Mouse (Mus musculus): ENCODE results near the gene Zc3h7b. TPM values are rescaled to one million over a fixed set of nuclear protein-coding genes. Genes with fewer than 3 reads are reported as not detected.
"Not testable (repeated sequence)": the region's sequence is repeated elsewhere in the genome, so short reads cannot be mapped to it uniquely, and the experiment has no call there.

Zc3h7b gene
- total RNA-seq, 2 experiments from 2014 or later = 155 to 187 TPM

DNA sequence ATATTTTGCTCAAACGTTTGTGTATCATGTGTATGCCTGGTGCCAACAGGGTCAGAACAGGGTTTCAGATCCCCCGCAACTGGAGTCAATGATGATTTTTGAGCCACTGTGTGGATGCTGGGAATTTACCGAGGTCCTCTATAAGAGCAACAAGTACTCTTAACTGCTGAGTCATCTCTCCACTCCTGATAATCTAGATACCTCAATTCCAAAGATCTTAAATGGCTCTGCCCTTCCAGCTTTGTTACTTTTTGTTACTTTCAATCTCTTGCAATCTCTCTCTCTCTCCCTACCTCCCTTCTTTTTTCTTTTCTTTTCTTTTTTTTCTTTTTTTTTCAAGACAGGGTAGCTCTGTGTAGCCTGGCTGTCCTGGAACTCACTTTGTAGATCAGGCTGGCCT lies 9.8 kb upstream of the Zc3h7b start:
- no peak for DNase-seq (ENCODE audit: low spot score in 2 of 2)

DNA sequence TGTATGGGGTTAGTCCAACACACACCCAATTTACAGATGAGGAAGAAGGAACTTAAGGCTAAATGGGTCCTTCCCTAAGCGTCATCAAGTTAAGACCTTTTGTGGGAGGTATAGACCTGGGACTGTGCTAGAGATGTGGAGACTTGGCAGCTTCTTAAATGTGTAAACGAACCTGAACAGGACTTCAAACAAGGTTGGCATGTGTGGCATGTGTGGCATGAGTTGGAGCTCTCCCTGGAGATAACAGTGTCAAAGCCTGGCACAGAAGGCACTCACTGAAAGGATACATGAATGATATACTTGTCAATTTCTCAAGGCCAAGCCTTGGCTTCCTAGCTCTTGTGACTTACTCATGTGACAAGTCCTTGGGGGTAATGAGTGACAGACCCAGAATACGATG lies 5.6 kb upstream of the Zc3h7b start:
- DNase-seq (ENCODE audit: low spot score in 2 of 2) = no peak

DNA sequence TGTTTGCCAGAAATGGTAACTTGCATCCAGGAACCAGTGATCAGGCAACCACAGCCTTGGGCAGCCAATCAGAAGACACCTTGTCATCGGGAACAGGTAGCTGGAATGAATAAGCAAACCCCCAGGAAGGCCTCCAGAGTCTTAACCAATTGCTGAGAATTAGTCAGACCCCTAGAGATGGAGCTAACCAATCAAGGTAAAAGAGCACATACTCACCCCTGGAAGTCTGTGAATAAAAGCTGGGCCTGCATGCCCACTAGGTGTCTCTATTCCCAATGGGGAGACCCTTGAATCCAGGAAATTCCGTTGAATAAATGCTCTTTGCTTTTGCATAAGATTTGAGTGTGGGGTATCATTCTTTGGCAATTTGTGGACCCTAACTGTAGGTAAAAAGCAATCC lies 4.9 kb upstream of the Zc3h7b start:
- no peak for DNase-seq (ENCODE audit: low spot score in 2 of 2)

DNA sequence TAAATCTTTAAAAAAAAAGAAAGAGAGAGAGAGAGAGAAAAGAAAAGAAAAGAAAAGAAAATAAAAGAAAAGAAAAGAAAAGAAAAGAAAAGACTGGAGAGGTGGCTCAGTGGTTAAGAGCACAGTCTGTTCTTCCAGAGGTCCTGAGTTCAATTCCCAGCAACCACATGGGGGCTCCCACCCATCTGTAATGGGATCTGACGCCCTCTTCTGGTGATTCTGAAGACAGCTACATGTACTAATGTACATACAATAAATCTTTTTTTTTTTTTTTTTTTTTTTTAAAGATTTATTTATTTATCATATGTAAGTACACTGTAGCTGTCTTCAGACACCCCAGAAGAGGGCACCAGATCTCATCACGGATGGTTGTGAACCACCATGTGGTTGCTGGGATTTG lies 2.5 kb upstream of the Zc3h7b start:
- not testable (repeated sequence) for DNase-seq (ENCODE audit: low spot score in 2 of 2)

DNA sequence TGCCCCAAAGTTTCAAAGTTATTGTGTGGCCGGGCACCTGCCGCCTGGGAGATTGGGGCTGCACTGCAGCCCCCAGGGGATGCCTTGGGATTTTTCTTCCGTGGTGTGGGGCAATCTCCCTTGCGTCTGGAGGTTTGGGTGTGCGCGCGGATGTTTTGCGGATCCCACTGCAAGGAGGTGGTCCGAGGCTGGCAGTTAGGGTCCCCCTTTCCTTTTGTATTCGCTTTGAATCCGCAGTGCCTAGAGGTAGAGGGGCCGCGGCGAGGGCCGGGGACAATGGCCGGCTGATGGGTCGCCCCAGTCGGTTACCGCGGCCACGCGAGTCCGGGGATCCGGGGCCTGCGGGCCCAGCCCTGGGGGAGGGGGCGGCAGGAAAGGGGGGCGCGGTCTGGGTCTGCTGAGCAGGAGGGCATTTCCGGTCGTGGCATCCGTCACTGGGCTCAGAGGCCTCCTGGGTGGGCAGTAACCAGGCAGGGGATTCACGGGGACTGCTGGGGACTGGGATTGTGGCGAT lies 801 bp downstream of the Zc3h7b start:
- peak; percentile 75 to 83 for DNase-seq (ENCODE audit: low spot score in 2 of 2)

DNA sequence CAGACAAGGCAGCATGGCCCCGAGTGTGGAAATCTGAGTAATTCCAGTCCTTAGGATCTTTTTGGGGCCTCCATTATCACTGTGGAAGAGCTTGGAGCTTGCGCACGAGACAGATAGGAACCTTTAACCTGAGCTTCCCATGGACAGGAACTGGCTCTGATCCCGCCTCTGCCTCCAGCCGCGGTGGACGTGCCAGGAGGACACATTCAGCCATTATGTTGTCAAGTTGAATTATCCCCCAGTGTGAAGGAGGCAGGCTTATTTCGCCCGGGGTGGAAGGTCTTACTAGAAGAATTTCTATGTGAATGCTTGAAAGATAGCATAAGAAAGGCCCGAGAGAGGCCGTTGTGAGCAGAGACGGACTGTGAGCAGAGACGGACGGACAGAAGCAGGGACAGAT lies 4.9 kb downstream of the Zc3h7b start:
- no peak for DNase-seq (ENCODE audit: low spot score in 2 of 2)

DNA sequence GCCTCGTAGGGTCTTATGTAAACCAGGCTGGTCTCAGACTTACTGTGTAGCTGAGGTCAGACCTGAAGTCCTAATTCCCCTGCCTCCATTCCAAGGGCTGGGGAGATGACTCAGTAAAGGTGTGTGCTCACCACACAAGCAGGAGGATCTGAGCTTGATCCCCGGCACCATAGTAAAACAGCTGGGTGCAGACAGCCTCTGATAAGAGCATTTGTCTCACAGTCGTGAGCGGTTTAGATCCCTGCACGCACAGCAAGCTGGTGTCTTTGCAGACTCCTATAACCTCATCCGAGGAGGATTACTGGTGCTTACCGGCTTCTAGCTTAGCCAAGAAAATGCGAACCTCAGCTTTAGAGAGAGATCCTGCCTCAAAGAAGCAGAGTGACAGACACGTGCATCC lies 8.8 kb downstream of the Zc3h7b start:
- DNase-seq (ENCODE audit: low spot score in 2 of 2) = no peak

DNA sequence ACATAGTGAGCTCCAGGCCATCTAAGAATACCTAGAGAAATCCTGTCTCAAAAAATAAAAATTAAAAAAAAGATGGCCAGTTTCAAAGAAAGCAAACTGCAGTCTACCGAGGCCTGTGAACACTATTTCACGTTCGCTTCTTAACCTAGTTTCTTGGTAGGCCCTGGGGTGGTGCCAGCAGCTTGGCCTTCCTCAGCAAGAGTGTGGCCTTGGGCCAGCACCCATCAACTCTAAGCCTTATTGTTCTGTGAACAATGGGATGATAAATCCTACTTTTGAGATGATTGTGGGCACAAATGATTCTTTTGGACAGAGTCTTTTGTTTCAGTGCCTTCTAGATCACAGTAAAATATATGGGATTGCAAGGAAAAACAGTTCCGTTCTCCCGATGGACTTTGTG lies 13.8 kb downstream of the Zc3h7b start:
- DNase-seq (ENCODE audit: low spot score in 2 of 2) = no peak

DNA sequence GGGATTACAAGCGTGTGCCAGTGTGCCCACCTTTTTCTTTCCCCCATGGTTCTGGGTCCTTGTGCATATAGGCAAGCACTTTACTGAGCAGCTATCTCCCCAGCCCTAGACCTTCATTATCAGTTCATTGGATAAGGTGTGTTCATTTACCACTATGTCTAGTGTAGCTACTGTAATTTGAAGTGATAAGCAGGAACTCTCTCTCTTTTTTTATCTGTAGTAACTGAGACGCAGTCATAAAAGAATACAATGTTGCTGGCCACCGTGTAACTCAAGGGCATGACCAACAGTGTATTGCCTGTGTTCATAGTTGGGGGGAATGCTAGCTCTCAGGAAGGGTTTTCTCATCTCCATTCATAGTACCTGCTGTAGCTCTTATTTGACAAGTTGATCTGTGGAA lies 14.7 kb downstream of the Zc3h7b start:
- no peak for DNase-seq (ENCODE audit: low spot score in 2 of 2)

DNA sequence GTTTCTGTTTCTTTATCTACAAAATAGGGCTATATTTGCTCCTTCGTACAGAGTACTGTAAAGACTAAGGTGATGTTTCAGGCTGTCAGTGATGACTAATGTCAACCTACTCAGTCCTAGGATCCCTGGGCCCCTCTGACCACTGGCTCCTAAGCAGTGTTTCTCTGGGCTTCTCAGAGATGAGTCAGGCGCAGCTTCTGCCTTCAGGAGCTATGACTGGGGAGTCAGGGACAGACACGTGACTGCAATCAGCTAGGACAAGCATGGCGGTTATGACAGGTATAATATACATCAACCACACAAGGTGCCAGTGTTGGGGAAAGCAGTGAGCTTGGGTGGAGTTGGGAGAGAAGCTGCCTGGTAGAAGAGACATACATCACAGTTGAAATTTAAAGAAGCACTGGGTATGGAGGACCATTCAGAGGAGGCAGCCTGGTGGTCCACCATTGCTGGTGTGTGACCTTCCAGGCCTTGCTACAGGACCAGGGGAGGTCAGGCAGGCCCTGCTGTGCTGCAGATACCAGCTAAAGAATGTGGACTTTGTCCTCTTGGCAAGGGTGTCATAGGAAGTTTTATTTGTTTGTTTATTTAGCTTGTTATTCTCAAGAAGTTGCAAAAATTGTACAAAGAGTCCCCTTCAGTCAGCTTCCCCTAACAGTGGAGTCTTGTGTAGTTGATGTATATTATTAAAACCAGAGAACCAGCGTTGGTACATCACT lies 15.7 kb downstream of the Zc3h7b start:
- no peak for DNase-seq (ENCODE audit: low spot score in 2 of 2)

DNA sequence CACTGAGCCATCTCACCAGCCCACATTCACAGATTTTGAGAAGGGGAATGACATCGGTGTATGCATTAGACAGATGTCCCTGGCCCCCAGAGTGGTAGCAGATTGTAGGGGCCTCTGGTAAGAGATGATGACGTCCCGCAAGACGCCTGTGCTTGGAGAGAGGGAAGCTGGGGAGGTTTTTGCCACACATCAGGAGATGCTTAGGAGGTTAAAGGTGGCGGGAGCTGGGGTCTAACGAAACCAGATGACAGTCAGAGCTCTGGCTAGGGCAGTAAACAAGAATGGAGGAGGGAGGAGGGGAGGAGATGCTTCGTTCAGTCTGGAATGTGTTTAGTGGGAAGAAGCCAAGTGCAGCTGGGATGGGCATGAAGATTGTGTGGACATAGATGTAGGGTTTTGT lies 16.5 kb downstream of the Zc3h7b start:
- no peak for DNase-seq (ENCODE audit: low spot score in 2 of 2)

DNA sequence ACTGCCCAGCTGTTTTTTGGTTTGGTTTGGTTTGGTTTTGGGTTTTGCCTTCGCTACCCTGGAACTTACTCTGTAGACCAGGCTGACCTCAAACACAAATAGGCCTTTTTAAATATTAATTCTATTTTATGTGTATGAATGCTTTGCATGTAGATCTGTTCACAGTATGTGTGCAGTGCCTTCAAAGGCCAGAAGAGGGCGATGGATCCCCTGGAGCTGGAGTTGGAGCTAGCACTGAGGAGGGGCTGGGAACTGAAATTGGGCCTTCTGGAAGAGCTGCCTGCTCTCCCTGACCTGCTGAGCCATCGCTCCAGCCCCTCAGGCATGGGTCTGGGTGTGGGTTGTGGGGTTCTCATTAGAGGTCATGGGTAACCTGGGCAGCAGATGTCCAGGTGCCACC lies 17.1 kb downstream of the Zc3h7b start:
- no peak for DNase-seq (ENCODE audit: low spot score in 2 of 2)

DNA sequence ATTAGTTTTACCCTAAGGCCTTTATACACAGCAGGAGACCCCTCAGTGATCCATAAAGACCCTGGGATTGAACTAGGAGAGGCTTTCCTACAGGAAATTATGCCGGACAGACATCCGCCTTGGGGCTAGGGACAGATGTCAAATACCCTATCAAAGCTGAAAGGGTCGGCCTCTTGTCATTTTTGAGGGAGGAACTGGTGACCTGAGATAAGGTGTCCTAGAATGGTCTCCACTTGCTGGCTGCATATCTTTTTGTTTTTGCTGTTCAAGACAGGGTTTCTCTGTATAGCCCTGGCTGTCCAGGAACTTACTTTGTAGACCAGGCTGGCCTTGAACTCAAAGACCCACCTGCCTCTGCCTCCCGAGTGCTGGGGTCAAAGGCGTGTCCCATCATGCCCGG lies 19.7 kb downstream of the Zc3h7b start:
- DNase-seq (ENCODE audit: low spot score in 2 of 2) = no peak

DNA sequence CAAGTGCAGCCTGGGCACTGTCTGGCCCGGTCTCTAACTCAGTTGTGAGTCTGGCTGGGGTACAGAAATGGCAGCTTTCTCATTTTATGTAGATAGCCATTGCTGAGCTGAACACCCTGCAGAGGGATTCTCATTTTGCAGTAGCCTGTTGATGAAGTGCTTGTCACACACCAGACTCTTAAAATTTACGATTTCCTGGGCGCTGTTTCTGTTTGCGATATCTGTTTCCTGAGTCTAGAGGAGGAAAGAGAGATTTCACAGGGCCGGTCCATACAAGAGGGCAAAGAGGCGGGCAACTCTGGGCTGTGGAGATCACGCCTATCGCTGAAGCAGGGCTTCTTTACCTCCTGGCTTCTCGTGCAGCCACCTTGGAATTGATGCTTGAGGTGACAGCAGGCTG lies 20.8 kb downstream of the Zc3h7b start:
- DNase-seq (ENCODE audit: low spot score in 2 of 2) = no peak

DNA sequence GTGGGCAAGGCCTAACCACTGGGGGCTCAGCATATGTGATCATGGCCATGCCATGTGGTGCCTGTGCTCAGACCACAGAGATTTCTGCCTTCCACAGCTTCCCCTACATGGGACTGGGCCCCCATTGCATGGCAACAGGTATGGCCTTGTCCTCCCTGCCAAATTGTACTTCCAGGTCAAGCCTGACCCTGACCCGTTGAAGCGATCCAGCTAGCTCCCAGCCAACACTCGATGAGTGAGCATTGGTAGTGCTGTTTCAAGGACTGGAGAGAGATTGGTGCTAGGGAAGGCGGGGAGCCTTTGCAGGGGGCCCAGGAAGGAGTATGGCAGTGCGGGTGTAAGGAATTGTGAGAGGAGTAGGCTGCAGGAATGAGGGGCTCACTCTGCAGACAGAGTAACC lies 21.6 kb downstream of the Zc3h7b start:
- DNase-seq (ENCODE audit: low spot score in 2 of 2) = no peak

DNA sequence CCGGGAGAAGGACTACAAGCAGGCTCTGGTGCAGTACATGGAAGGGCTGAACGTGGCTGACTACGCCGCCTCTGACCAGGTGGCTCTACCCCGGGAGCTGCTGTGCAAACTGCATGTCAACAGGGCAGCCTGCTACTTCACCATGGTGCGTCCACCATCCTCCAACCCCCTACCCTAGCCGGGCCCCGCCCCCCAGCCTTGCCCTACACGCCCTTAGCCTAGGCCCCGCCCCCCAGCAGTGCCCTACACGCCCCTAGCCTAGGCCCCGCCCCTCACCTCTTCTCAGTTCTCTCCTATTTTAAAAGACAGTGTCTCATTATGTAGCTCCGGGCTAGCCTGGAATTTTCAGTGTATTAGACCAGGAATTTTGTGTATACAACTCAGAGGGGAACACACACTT lies 24.2 kb downstream of the Zc3h7b start:
- DNase-seq (ENCODE audit: low spot score in 2 of 2) = no peak

DNA sequence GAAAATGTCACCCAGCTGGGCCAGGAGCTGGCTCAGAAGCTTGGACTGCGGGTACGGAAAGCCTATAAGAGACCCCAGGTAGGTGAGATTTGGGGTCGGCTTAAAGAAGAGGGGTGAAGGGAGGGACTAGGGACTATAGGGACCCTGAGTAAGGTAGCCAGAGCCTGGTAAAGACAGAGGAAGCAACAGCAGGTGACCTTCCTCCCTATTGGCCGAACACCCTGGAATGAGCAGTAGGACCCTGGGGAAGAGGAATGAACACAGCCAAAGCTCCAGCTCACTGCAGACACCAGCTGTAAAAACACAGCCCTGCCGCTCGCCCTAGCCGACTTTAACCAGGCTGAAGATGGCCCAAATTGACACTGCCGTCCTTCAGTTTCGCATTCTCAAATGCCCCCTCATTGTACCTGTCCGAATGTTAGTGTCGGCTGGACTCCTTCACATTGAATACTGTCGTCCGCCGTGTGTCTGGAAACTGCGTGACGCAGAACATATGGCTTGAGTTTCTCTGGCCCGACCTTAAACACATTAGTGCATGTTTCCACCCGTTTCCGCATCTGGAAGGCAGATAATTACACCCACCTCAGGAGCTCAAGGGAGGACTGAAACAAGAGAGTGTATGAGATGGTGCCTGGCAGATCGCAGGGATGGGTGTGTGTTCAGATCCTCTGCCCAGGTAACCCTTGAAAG lies 27.7 kb downstream of the Zc3h7b start:
- DNase-seq (ENCODE audit: low spot score in 2 of 2) = no peak

DNA sequence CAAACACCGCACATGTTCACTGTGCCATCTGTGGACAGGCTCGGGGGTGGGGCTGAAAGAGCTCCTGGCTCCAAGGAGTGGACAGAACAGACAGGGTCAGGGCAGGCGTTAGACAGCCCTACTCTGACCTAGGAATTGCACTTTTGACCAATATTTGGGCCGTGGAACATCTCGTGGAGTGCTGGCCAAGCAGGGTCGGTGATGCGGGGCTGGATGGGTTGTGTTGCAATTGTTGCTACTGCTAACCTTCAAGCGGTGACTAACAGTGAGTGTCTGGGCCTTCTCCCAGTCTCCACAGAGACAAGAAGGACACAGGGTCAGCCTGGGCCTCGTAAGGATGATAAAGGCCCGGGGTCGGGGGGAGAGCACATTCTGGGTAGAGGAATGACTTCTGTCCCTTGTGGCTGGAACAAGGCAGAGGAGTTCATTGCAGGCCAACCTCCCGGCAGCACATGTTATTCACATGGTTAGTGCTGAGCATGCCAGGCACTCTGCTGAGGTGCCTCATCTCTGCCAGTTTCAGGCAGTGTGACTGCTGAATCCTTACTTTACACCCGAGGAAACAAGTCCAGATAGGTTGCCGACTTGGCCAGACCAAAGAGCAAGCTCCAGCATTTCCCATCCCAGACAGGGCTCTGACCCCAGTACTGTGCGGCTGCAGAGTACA lies 29.8 kb downstream of the Zc3h7b start:
- no peak for DNase-seq (ENCODE audit: low spot score in 2 of 2)

DNA sequence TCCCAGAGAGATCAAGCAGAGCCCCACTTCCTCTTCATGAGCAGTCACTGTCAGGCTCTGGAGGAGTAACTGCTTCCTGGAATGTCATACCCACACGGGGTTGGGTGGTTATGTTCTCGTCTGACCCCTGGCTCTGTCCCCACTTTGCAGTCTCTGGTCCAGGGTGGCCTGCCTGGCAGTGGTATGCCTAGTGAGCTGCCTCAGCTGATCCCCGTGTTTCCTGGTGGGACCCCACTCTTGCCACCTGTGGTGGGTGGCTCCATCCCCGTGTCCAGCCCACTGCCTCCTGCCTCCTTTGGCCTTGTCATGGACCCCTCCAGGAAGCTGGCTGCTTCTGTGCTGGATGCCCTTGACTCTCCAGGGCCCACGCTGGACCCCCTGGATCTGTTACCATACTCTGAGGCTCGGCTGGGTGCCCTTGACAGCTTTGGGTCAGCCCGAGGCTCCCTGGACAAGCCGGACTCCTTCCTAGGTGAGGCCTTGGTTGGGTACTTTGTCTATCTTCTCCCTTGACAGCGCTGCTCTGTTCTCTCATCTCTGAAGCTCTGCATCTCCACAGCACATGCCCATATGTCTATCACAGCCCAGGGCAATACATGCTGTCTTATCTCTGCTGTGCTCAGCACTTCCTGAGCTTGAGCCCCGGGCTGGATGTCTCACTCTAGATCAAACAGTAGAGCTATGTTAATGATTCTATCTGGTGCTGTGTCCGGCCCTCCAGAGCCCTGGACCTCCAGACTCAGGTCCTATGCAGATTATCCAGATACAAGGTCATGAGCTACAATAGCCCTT lies 32.0 kb downstream of the Zc3h7b start:
- no peak for DNase-seq (ENCODE audit: low spot score in 2 of 2)

DNA sequence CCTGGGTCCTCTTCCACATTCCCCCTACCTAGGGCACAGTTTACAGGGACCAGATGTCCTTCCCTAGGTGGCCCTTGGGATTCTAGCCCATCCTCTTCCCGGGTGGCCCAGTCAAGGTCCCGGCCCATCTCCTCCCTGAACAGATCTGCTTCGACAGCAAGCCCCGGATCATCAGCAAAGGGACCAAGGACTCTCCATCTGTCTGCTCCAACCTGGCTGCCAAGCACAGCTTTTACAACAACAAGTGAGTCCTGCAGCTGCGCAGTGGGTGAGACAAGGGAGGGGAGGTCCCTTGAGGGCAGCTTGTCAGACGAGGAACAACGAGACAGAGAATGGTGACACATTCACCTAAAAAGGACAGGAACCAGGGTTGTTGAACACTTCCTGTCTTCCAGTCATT lies 37.0 kb downstream of the Zc3h7b start:
- DNase-seq (ENCODE audit: low spot score in 2 of 2) = peak in 1 of 2 experiments; percentile 40

DNA sequence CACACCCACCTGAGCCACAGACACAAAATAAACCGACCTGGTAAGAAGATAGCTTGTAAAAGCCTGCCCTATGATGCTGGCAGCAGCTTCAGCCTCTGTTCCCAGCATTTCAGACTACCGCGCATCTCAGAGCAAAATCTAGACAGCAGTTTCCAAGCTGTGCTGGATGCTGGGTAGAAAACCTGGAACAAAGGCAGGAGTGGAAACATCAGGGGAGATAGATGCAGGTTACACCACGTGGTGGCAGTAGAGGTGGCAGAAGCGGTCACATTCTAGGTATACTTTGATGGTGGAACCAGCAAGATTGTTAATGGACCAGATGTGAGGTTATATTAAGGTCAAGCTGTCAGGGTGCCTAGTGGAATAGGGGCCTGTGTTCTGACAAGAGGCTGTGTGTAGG lies 39.9 kb downstream of the Zc3h7b start:
- DNase-seq (ENCODE audit: low spot score in 2 of 2) = no peak

DNA sequence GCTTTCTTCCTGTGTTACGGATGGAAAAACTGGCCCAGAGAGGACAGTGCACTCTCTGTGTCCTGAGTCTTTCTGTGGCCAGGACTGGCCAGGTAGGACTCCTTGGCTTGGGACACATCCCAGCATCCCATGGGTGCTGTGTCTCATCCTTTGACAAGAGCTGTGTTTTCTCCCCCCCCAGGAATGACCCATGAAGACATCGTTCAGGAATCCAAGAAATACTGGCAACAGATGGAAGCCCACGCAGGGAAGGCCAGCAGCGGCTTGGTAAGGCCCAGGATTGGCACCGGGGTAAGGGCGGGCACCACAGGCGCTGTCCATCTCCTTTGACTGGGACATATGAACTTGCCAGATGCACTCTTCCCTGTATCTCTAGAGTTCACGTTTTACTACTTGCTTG lies 40.8 kb downstream of the Zc3h7b start:
- no peak for DNase-seq (ENCODE audit: low spot score in 2 of 2)

All from layer of hippocampus, postnatal 10 days (tissue).